Mouse (Mus musculus) spleen, adult 2 months (tissue): ENCODE results near the gene Cd52.

ENCODE experiments used
- CTCF ChIP-seq: fragments of 200-500 bp; IDR thresholded peaks from 2 replicates; pipeline ENCODE4 v1.5.1; 2011; ENCODE audit warnings: mild to moderate bottlenecking, inconsistent platforms; ENCODE audit not compliant: insufficient read depth, insufficient read length, insufficient replicate concordance; ENCODE audit errors: extremely low read depth
- POLR2A ChIP-seq: fragments of 200-500 bp; IDR thresholded peaks from 2 replicates; pipeline ENCODE4 v1.6.1; 2011; ENCODE audit warnings: low read depth, low read length, inconsistent platforms

DNA sequence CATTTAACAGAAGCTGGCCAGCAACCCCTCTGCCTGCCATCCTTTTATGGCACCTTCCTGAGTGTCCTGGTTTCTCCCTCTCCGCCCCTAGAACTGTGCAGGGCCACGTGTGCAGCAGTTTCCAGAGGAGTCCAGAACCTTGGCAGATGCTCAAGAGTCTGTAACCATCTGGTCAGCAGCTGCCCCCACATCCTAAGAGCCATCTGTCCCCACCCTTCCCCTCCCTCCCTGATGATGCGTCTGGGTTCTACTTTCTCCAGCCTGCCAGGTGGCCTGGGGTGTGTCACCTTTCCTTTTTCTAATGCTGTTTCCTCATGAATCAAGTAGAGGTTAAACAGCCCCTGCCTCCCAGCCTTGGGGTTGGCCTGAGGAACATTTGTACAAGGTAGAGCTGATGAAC lies 27.4 kb upstream of the Cd52 start:
- TF ChIP-seq POLR2A: no peak
- TF ChIP-seq CTCF: no peak
